Mouse (Mus musculus) forebrain, embryonic 11.5 days (tissue): ENCODE measurements around the gene Tmem119. TPM values are rescaled to one million over a fixed set of nuclear protein-coding genes. Genes with fewer than 3 reads are reported as not detected.

Experiments used
- ATAC-seq: fragments of 200-750 bp; cut with Nextera tagmentation; replicated peaks from 2 replicates; pipeline ENCODE4 v1.8.0; 2017; ENCODE audit warnings: moderate TSS enrichment; ENCODE audit not compliant: low FRiP score
- DNase-seq: peaks from one replicate; pipeline ENCODE4 v3.0.0-alpha.2; 2017; ENCODE audit warnings: low spot score
- H3K27ac ChIP-seq: fragments of 300-500 bp; sonication (generic); 2 replicates; pipeline ENCODE4 v1.5.1; 2014; ENCODE audit warnings: low read depth, low read length
- H3K27me3 ChIP-seq: fragments of 300-500 bp; sonication (generic); 2 replicates; pipeline ENCODE4 v1.6.1; 2014; ENCODE audit warnings: mild to moderate bottlenecking, low read length, mixed read lengths; ENCODE audit not compliant: control insufficient read depth, insufficient read depth
- H3K36me3 ChIP-seq: fragments of 300-500 bp; sonication (generic); 2 replicates; pipeline ENCODE4 v1.6.1; 2014; ENCODE audit warnings: mild to moderate bottlenecking, low read length, moderate library complexity, mixed read lengths; ENCODE audit not compliant: control insufficient read depth, insufficient read depth
- H3K4me1 ChIP-seq: fragments of 300-500 bp; sonication (generic); replicated peaks from 2 replicates; pipeline ENCODE4 v1.6.1; 2014; ENCODE audit warnings: low read length, mixed read lengths; ENCODE audit not compliant: control insufficient read depth, insufficient read depth
- H3K4me2 ChIP-seq: fragments of 300-500 bp; sonication (generic); 2 replicates; pipeline ENCODE4 v1.6.1; 2014; ENCODE audit warnings: low read depth, mild to moderate bottlenecking, low read length, moderate library complexity, mixed read lengths; ENCODE audit not compliant: severe bottlenecking
- H3K4me3 ChIP-seq: fragments of 300-500 bp; sonication (generic); 2 replicates; pipeline ENCODE4 v1.5.1; 2014; ENCODE audit warnings: low read depth, low read length
- H3K9ac ChIP-seq: fragments of 300-500 bp; sonication (generic); 2 replicates; pipeline ENCODE4 v1.6.1; 2014; ENCODE audit warnings: low read length
- H3K9me3 ChIP-seq: fragments of 300-500 bp; sonication (generic); 2 replicates; pipeline ENCODE4 v1.6.1; 2016; ENCODE audit warnings: low read length, mixed read lengths; ENCODE audit not compliant: control insufficient read depth
- whole genome bisulfite sequencing: fragments of 180-500 bp; shearing (Covaris S2); extraction: QIAGEN DNeasy Blood & Tissue Kit; methylation state at CpG from one replicate; pipeline ENCODE4 v1.1.7; 2014; 5-methylcytosine and 5-hydroxymethylcytosine counted together
- polyA plus RNA-seq: library from polyadenylated mRNA; unstranded; fragments of >200 nt; fragmentation: Nextera tagmentation; extraction: Ambion mirVana; gene quantifications from 2 replicates; pipeline ENCODE4 v1.2.1, GENCODE M21; 2014

Gene Tmem119
- polyA plus RNA-seq, result 11.6 and 14.5 TPM in 2 replicates

DNA sequence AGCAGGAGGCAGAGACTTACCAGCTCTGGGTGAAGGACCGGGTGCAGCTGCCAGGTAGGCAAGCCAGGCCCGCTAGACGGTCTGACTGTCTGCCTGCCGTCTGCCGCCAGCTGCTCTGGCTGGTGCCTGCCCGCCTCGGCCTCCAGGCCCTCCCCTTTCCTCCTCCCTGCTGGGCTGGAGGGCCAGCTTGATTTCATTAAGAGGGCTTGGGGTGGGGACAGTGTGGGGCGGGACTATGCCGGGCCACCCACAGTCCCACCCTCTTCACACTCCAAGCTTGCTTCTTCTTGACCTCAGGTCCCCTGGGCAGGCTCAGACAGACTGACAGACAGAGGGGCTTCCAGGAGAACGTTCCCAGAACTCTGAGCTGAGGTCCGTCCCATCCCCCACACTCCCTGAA is at the start of gene Tmem119:
Tmem119 (minus strand) TSS at position 237 of the 400 bp plus-strand sequence.
- peak within 1 kb of the TSS; percentile 17; the same call in 1 of the 2 replicates for H3K9ac ChIP-seq
- H3K4me1 ChIP-seq, result peaks cover 7% of the 10 kb centered on the region; the same call in 1 of the 2 replicates

GRCm38 (mm10) chr5:113847636-113848035 is 47.3 kb upstream of the Tmem119 start:
- Histone ChIP-seq H3K4me2 (no peak overlapping the region), H3K36me3 (peaks cover 11% of the 10 kb centered on the region), H3K9ac (no peak overlapping the region), H3K27me3 (no peaks in the 10 kb centered on the region), H3K27ac (no peak overlapping the region), H3K4me3 (no peak overlapping the region), H3K4me1 (no peaks in the 10 kb centered on the region), H3K9me3 (no peaks in the 10 kb centered on the region)
- WGBS, result 90% methylated on average over 9 of the region's 9 CpGs
- no peak for DNase-seq
- ATAC-seq, result no peak

More for the DNA sequence above, at the start of gene Tmem119:
- Histone ChIP-seq H3K27ac (no peak within 1 kb of the TSS), H3K27me3 (peaks cover 2% of the 10 kb centered on the region; the same call in 1 of the 2 replicates), H3K9me3 (no peaks in the 10 kb centered on the region), H3K4me3 (0 out of 2 replicates have a peak within 1 kb of the TSS, but pooled peaks have one; percentile 4), H3K4me2 (peak within 1 kb of the TSS; percentile 15; the same call in 1 of the 2 replicates), H3K36me3 (no peaks in the 10 kb centered on the region)
- peak; percentile 77 for DNase-seq
- peak; percentile 65; the same call in 1 of the 2 replicates for ATAC-seq
- WGBS, result 4% methylated on average over 11 of the region's 11 CpGs

DNA sequence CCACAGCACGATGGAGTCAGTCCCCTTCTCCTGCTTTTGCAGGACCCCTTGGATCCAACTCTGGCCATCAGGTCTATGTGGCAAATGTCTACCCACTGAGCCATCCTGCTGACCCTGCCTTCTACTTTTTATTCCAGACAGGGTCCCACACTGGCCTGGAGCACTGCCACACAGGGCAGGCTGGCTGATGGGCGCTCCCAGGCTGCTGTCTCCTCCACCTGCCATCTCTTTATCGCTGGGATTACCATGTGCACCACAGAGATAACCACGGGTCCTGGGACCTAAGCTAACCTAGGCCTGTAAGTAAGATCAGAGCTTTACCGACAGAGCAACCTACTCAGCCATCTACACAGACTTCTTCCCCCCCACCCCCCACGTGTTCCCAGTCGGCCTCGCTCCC is 46.3 kb upstream of the Tmem119 start:
- no peak overlapping the region for H3K4me2 ChIP-seq
- H3K4me3 ChIP-seq, result no peak overlapping the region
- no peak overlapping the region for H3K9ac ChIP-seq
- WGBS, result 92% methylated on average over 8 of the region's 8 CpGs
- H3K4me1 ChIP-seq, result no peaks in the 10 kb centered on the region
- DNase-seq, result no peak
- ATAC-seq, result no peak
- no peaks in the 10 kb centered on the region for H3K27me3 ChIP-seq
- peaks cover 11% of the 10 kb centered on the region for H3K36me3 ChIP-seq
- H3K27ac ChIP-seq, result no peak overlapping the region
- no peaks in the 10 kb centered on the region for H3K9me3 ChIP-seq

DNA sequence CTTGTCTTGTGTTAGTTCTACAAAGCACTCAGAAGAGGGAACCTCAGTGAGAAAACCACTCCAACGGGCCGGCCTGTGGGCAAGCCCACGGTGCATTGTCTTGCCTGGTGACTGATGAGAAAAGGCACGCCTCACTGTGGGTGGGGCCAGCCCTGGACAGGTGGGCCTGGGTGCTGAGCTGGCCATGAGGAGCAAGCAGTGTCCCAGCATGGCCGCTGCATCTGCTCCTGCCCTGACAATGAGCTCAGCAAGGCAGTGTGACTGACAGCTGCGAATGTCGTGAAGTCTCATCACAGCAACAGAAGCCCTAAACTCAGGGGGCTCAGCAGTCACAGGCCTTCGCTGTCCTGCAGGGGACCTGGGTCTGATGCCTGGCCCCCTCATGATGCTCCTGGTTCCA is 45.3 kb upstream of the Tmem119 start:
- Histone ChIP-seq H3K27ac (no peak overlapping the region), H3K27me3 (no peaks in the 10 kb centered on the region), H3K4me3 (no peak overlapping the region), H3K36me3 (peaks cover 10% of the 10 kb centered on the region), H3K9me3 (no peaks in the 10 kb centered on the region), H3K4me2 (no peak overlapping the region), H3K4me1 (no peaks in the 10 kb centered on the region), H3K9ac (no peak overlapping the region)
- no peak for ATAC-seq
- WGBS, result 86% methylated on average over 8 of the region's 8 CpGs
- no peak for DNase-seq

- peaks cover 4% of the 10 kb centered on the region; the same call in 1 of the 2 replicates for H3K36me3 ChIP-seq
Measured at GRCm38 (mm10) chr5:113844721-113845120, 44.4 kb upstream of the Tmem119 start.

DNA sequence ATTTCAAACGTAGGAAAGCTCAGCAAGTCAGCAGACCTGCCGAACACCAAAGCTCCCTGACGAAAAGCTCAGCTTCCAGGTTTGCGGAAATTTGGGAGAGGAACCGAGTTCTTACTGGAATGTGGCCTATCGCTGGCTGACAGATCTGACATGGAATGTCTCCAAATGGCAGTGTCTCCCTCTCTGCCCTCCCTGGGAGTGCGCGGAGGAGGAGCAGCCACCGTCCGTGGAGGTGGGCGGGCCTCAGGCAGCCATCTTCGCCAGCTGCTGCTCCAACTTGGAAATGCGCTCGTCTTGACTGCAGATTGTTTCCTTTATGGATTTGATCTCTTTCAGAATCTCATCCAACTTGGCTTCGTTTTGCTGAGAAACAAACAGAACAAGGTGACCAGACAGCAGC is 43.8 kb upstream of the Tmem119 start:
- no peak for DNase-seq
- Histone ChIP-seq H3K4me3 (no peak overlapping the region), H3K27me3 (no peaks in the 10 kb centered on the region), H3K36me3 (peaks cover 4% of the 10 kb centered on the region; the same call in 1 of the 2 replicates), H3K9ac (no peak overlapping the region), H3K4me2 (no peak overlapping the region), H3K27ac (no peak overlapping the region), H3K4me1 (no peaks in the 10 kb centered on the region), H3K9me3 (no peaks in the 10 kb centered on the region)
- 87% methylated on average over 15 of the region's 15 CpGs for WGBS
- ATAC-seq, result no peak

More at GRCm38 (mm10) chr5:113844721-113845120, 44.4 kb upstream of the Tmem119 start:
- Histone ChIP-seq H3K4me3 (no peak overlapping the region), H3K4me2 (no peak overlapping the region), H3K27me3 (no peaks in the 10 kb centered on the region), H3K4me1 (no peaks in the 10 kb centered on the region), H3K27ac (no peak overlapping the region), H3K9ac (no peak overlapping the region), H3K9me3 (no peaks in the 10 kb centered on the region)
- no peak for ATAC-seq
- DNase-seq, result peak; percentile 70
- WGBS, result 66% methylated on average over 7 of the region's 7 CpGs

DNA sequence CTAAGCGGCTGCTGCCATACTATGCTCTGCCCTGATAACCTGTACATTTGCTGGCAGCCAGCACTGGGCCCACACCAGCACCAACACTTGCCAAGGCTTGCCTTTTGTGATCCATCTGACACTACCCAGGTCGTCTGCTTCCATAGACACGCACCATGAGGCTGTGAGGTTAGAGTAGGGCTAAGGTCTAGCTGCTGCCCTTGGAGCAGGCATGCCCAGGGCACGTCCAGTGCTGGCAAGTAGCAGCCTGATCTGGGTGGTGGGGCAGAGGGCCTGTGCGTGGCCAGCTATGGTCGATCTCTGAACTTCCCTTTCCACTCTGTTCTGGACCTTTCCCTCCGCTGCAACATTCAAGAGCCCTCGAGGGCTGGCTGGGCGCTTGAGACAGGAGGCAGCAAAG is 42.6 kb upstream of the Tmem119 start:
- Histone ChIP-seq H3K4me1 (no peaks in the 10 kb centered on the region), H3K4me2 (no peak overlapping the region), H3K27me3 (no peaks in the 10 kb centered on the region), H3K4me3 (no peak overlapping the region), H3K36me3 (peaks cover 4% of the 10 kb centered on the region; the same call in 1 of the 2 replicates), H3K27ac (no peak overlapping the region), H3K9ac (no peak overlapping the region), H3K9me3 (no peaks in the 10 kb centered on the region)
- ATAC-seq (no peak), DNase-seq (no peak)
- WGBS, result 87% methylated on average over 9 of the region's 9 CpGs

- no peak overlapping the region for H3K9ac ChIP-seq
- H3K4me1 ChIP-seq, result no peaks in the 10 kb centered on the region
- H3K4me2 ChIP-seq, result no peak overlapping the region
- WGBS, result 91% methylated on average over 9 of the region's 9 CpGs
- no peaks in the 10 kb centered on the region for H3K27me3 ChIP-seq
- H3K36me3 ChIP-seq, result peaks cover 4% of the 10 kb centered on the region; the same call in 1 of the 2 replicates
- ATAC-seq (no peak), DNase-seq (no peak)
- H3K27ac ChIP-seq, result no peak overlapping the region
- H3K9me3 ChIP-seq, result no peaks in the 10 kb centered on the region
- H3K4me3 ChIP-seq, result no peak overlapping the region
Measured at GRCm38 (mm10) chr5:113842244-113842643, 41.9 kb upstream of the Tmem119 start.
